Mouse (Mus musculus) CD4-positive helper T cell, adult 2 months (primary cell): ENCODE results near the gene Wdr25.

Experiments used
- DNase-seq: peaks from one replicate; pipeline ENCODE4 v3.0.0-alpha.2; 2012; ENCODE audit warnings: low read depth, missing footprints, low spot score

Gene Wdr25

DNA sequence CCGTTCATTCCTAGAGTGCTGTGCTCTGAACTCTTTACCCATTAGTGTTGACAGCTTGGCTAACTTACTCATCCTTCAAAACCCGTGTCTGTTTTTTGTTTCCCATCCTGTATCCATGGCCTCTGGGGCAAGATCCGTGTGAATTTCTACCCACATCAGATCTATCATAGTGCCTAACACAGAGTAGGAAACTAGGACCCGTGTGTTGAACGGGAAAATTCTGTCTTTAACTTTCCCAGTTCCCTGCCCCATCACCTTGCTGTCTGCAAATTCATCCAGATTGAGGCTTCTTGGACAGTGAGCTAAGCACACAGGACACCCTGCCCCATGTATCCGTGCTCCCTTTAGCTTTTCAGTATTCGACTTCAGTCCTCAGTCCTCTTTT, 993 bp downstream of the Wdr25 start:
- DNase-seq = no peak

- DNase-seq = peak; percentile 16
Measured at GRCm38 (mm10) chr12:108896006-108896405, 2.6 kb downstream of the Wdr25 start.

GRCm38 (mm10) chr12:108901346-108901745, 7.9 kb downstream of the Wdr25 start:
- DNase-seq = no peak

DNA sequence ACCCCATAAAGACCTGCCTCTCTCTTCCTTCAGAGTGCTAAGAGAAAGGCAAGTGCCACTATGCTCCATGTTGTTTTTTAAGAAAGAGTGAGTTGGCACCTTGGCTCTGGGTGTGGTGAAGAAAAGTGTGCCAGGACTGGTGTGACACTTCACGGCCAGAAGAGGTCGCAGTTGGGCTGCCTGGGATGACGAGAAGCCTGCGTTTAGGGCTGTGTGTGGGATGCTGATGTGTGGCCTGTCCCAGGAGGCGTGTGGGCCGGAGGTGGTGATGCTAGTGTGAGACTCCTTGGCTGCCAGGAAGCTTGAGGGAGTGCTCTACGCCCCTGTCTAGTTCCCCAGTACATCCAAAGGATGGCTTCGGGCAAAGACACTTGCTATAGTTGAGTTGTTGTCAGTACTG, 9.5 kb downstream of the Wdr25 start:
- DNase-seq = peak; percentile 56

- peak; percentile 25 for DNase-seq
Measured at GRCm38 (mm10) chr12:108903600-108904275, 10.3 kb downstream of the Wdr25 start.

DNA sequence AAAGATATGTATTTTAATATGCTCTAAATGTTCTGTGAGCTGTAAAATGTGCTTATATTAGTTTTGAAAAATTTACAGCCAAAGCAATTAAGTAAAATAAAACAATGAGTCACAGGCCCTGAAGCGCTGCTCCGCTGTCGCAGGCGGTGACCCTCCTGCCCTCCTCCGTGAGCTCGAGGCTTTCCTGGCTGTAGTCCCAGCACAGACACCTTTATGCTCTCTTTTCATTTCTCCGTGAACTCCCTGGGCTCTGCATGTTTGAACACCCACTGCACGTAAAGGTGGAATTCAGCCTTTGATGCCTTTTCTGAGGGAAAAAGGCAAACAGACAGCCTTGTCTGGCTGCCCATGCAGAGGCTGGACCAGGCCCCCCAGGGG, 10.8 kb downstream of the Wdr25 start:
- DNase-seq = no peak

GRCm38 (mm10) chr12:108905620-108906302, 12.3 kb downstream of the Wdr25 start:
- DNase-seq = no peak

GRCm38 (mm10) chr12:108906398-108906797, 13.0 kb downstream of the Wdr25 start:
- no peak for DNase-seq

- no peak for DNase-seq
Measured at GRCm38 (mm10) chr12:108909846-108910433, 16.5 kb downstream of the Wdr25 start.

GRCm38 (mm10) chr12:108912442-108912841, 19.0 kb downstream of the Wdr25 start:
- DNase-seq = no peak

GRCm38 (mm10) chr12:108914198-108914597, 20.8 kb downstream of the Wdr25 start:
- no peak for DNase-seq

- DNase-seq = no peak
Measured at GRCm38 (mm10) chr12:108914709-108915340, 21.4 kb downstream of the Wdr25 start.

- no peak for DNase-seq
Measured at GRCm38 (mm10) chr12:108915893-108916292, 22.5 kb downstream of the Wdr25 start.

GRCm38 (mm10) chr12:108916447-108917042, 23.1 kb downstream of the Wdr25 start:
- no peak for DNase-seq

- DNase-seq = no peak
Measured at GRCm38 (mm10) chr12:108917509-108917908, 24.1 kb downstream of the Wdr25 start.

- DNase-seq = no peak
Measured at GRCm38 (mm10) chr12:108918753-108919152, 25.3 kb downstream of the Wdr25 start.

DNA sequence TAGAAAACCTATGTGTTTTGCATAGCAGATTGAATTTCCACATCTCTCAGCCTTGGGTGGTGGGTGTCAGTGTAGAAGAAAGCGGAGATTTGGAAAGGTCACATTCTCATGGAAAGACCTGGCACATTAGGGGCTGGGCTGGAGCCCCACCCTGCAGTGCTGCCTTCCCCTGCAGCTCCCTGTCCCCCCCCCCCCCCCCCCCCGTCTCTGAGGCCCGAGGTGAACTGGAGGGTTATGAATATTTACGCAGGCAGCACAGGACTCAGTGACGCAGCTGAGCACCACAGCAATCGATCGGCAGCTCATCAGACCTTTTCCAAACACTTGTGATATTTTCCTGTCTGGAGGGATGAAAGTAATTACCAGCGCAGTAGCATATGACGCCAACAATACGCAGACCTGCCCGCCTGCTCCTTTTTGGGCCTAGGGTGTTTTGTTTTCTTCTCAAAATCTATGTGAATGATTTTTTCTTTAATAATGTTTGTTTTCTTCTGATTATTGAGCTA, 33.2 kb downstream of the Wdr25 start:
- no peak for DNase-seq

DNA sequence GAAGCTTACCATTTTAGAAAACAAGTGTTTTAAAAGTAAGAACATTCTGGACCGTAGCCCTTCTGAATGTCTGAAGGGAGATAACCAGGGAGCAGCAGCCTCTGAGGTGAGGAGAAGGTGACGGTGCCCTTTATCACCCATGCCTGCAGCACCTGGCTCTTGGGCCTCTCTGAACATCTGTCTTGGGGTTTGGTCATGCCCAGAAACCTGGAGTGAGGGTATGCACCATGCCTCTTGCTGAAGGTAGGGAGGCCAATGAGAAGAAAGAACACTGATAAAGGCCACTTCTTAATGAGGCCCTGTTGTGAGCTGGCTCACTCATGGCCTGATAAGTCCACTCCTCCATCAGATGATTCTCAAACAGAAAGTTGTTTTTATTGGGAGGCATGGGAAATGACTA, 34.8 kb downstream of the Wdr25 start:
- no peak for DNase-seq

DNA sequence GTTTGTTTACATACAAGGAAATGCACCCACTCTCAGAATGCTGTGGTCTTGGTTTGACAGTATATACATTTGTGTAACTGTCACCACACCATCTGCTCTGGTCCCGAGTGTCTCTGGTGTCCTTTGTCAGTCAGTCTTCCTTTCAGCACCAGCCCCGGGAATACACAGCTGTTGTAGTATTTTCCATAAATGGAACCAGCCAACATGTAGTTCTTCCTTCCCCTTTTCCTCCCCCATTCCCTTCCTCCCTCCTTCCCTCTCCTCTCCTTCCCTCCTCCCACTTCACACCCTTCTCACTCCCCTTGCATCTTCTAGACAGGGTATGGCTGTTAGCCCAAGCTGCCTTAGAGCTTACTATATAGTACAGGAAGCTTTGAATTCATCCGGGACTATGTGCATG, 36.0 kb downstream of the Wdr25 start:
- DNase-seq = no peak

DNA sequence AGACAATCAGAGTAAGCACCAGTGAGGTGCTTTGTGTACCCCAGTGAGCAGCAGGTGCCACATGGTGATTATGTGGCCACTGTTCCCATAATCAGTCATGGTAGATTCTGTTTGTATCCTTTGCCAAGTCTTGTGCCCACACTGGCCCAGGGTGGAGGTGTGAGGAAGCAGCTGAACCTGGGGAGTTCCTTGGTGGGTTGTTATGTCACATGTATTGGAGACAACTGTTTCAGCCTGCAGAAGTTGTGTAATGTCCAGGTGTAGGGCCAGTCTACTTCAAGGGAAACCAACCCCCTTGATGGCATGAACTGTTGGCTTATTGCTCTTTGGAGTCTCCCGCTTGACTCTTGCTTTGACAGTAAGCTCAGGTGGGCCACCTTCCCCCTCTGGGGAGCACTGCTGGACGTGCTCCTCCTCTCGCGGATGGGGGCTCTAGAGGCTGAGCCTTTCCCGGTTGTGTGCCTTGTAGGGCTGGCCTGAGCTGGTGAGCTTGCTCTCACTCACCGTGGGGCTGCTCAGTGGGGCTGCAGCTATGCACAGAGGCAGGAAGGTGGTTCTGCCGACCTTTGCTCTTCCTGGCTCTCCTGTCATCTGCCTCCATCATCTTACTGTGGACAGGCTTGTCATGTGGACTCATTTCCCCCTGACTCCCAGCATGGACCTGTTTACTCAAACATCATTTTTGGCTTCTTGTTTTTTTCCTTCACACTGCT, 38.1 kb downstream of the Wdr25 start:
- no peak for DNase-seq

GRCm38 (mm10) chr12:108932113-108932512, 38.7 kb downstream of the Wdr25 start:
- DNase-seq = no peak
